Mouse (Mus musculus): ENCODE data around the gene Purb.
A peak's percentile ranks its signal among the peaks of the same experiment; 100 is the strongest.

Gene Purb

DNA sequence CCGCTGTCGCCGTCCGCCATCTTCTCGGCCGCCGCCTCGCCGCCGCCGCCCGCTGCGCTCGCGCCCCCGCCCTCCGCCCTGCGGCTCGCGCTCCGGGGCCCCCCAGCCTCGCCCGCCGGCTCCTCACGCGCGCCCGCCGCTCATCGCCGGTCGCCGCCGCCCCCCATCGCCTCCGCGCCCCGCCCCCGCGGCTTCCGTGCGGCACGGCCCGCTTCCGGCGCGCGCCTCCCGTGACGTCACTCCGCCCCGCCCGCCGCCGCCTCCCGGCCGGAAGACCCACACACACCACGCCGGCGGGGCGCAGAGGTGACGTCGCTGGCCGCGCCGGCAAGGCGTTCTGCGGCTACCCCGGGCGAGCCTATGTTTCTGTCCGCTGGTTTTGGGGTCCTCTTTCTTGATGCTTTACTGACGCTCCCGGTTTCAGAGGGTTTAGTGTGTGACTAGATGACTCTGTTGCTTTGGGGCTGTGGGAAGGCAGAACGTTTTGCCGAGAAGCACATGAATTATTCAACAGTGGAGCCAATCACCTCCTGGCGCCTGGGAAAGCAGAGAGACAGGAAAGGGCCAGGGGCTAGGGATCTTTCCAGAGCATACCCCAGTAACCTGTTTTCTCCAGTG is at the start of gene Purb:
Gene Purb (minus strand): TSS at position 51 of the 618 bp plus-strand sequence.
- DNase-seq: peak; percentile 92

DNA sequence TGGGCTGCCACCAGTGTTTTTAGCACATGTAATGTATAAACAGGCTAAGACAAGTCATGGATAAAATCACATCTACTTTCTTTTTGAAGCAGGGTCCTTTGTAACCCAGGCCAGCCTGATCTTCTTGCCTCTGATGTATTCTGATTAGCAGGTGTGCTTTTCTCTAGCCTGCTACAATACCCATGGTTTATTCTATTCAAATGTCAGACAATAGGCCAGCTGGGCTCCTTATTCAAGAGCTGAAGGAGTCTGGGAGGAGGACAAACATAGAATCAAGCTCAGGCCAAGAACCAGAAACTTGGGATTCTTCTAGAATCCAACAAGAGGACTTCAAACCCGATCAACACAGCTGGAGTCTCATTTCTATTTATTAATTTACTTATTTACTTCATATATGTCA is 49.5 kb upstream of the Purb start:
- no peak for DNase-seq

GRCm38 (mm10) chr11:6524880-6525238 is 49.1 kb upstream of the Purb start:
- no peak for DNase-seq

DNA sequence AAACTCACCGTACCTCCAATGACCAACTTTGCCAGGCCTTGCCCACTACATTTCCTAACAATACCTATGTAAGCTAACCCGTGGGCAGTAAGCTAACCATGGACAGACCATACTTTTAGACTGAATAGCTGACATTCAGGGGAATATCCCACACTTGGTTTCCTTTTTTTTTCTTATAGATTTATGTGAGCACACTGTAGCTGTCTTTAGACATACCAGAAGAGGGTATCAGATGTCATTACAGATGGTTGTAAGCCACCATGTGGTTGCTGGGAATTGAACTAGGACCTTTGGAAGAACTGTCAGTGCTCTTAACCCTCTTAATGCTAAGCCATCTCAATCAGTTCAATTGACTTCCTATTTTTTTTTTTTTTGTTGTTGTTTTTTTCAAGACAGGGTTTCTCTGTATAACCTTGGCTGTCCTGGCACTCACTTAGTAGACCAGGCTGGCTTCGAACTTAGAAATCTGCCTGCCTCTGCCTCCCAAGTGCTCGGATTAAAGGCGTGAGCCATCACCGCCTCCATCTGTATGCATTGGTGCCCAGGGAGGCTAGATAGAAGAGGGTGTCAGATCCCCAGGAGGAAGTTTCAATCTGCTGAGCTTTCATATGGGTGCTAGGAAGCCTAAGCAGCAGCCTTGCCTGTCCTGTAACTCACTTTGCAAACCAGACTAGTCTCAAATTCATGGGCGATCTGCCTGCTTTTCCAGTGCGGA is 48.6 kb upstream of the Purb start:
- no peak for DNase-seq

- no peak for DNase-seq
These were observed 48.0 kb upstream of the Purb start for GRCm38 (mm10) chr11:6523662-6524088.

DNA sequence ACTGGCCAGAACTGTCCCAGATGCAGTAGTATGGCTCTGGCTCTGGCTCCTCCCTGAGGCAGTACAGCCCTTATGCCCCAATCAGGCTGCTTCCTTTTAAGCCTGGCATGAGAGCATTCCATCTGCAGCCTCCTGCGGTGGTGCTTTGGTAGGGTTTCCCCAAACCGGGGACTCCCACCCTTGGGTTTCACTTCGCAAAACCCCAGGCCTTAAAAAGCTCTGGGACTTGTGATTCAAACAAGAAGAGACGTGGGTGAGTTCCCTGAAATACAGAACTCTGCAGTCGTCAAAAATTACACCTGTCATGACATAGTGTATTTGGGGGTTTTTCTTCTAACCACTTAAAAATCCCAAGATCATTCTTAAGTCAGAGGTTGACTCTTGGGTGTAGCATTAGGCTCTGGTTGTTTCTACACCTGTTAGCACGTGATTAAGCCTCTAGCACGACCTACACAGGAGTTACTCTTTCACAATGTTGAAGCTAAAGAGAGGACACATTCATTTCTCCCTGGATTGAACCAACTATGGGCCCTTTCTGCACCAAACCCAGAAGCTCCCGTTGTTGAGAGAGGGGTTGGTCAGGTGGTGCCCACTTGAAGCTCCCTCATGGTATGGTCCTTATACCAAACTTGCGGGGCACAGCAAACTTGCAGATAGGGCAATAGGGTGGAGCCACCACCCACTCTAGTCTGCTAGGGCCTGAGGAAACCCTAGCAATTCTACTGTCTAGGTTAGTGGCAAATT is 47.2 kb upstream of the Purb start:
- DNase-seq: no peak

GRCm38 (mm10) chr11:6520507-6521173 is 44.9 kb upstream of the Purb start, which contains the start of gene Myo1g:
Gene Myo1g (minus strand): TSS chr11:6520965.
- DNase-seq: no peak

DNA sequence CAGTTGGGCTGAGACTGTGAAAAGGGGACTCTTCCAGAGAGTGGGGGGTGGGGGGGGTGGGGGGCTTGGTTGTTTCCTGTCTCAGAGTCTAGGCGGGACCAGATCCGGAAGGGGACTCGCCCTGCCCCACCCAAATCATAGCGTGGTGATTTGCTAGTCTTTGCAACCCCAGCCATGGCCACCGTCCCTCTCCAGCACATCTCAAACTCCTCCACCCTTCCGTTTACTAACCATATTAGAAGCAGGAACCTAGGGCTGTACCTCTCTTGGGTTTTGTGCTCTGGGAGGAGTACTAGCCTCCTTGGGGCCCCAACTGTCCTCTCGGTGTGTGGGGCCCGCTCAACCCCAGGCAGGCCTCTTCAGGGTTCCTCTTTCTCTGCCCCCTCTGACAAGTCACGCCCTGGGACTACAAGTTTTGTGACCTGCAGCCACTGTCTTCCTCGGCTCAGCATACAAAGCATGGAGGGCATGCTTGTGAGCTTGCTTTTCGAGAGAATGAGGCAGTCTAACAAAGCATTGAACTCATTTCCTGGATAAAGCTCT is 43.8 kb upstream of the Purb start:
- DNase-seq: no peak

DNA sequence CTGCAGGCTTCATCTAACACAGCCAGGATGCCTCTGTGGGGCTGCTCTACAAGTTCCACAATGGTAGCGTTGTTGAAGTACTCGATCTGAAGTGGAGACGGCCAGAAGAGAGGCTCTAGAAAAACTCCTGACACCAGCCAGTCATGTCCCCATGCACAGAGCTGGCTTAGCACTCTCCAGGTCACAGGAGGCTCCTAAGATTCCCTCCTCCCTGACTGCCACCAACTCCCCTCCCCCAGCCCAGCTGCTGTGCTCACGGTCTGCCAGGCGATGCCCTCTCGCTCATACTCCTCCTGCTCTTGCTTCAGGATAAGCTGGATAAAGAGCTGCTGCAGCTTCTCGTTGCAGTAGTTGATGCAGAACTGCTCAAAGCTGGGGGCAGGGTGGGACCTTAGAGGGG is 39.1 kb upstream of the Purb start:
- DNase-seq: no peak

DNA sequence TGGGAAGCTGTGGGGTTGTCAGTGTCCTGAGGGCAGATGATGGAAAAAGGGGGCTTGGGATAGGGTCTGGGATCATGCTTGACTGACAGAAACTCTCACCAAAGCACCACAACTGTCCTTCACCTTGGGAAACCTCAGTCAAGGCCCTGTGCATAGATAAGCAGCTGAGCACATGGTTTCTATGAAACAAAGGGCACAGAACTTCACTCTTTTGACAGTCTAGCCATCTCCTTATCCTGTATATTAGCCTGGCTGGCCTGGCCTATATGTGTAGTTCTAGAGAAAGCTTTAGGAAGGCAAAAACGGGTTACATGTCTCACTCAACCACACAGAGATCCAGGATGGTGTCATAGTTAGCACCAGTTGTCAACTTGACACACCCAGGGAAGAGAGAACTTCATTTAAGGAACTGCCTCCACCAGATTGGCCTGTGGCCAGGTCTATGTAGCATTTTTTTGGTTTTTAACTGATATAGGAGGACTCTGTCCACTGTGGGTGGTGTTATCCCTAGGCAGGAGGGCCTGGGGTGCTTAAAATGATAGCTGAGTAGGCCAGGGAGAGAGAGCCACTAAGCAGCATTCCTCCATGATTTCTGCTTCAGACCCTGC is 32.7 kb upstream of the Purb start:
- DNase-seq: no peak

DNA sequence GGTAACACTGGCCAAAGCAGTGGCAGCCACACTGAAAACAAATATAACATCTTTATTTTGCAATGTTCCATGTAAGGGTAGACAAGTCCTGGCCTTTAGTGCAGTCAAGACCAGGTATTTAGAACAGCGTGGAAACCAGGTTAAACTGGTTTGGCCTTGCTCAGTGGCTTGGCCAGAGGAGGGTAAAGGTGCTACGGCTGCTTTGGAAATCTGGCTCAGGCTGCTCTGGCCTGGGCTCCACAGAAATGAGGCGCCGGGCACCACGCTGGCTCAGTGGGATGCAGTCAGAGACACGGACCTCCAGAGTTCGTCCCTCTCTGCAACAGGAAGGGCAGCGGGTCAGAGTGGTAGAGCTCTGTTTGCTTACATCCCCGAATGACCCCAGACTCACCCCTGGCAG is 30.8 kb upstream of the Purb start:
- DNase-seq: no peak

GRCm38 (mm10) chr11:6504689-6505088 is 29.0 kb upstream of the Purb start:
- no peak for DNase-seq

GRCm38 (mm10) chr11:6504226-6504625 is 28.5 kb upstream of the Purb start:
- DNase-seq: peak; percentile 87

DNA sequence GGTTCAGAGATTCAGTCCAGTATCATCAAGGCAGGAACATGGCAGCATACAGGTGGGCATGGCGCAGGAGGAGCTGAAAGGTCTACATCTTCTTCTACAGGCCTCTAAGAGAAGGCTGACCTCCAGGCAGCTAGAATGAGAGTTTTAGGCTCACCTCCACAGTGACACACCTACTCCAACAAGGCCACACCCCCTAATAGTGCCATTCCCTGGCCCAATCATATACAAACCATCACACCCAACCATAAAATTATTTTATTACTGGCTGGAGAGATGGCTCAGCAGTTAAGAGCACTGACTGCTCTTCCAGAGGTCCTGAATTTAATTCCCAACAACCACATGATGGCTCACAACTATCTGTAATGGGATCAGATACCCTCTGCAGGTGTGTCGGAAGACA is 26.8 kb upstream of the Purb start:
- no peak for DNase-seq

GRCm38 (mm10) chr11:6497311-6497948 is 21.7 kb upstream of the Purb start:
- DNase-seq: peak; percentile 67

GRCm38 (mm10) chr11:6489691-6490503 is 14.2 kb upstream of the Purb start:
- DNase-seq: peak; percentile 75

DNA sequence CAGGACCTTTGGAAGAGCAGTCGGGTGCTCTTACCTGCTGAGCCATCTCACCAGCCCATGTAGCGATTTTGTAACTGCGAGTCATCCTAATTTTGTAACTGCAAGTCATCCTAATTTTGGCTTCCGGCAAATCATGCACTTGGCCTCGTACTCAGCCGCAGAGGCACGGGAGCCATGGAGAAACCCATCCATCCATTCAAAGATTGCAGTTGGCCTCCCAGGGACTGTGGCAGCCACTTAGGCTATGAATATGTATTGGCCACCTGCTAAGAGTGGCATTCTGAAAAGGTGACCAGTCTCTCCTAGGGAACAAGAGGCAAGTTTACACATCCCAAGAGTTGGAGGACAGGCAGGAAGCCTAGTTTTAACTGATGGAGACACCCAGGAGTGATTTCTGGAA is 13.5 kb upstream of the Purb start:
- no peak for DNase-seq

GRCm38 (mm10) chr11:6488041-6488684 is 12.4 kb upstream of the Purb start:
- DNase-seq: no peak

- DNase-seq: no peak
These were observed 11.8 kb upstream of the Purb start for GRCm38 (mm10) chr11:6487496-6487895.

GRCm38 (mm10) chr11:6486916-6487315 is 11.2 kb upstream of the Purb start:
- no peak for DNase-seq

Data from cerebellum, adult 9-11 months (tissue).